23 mouse cellular contexts compared by ENCODE assay signal in the genomic region with DNA sequence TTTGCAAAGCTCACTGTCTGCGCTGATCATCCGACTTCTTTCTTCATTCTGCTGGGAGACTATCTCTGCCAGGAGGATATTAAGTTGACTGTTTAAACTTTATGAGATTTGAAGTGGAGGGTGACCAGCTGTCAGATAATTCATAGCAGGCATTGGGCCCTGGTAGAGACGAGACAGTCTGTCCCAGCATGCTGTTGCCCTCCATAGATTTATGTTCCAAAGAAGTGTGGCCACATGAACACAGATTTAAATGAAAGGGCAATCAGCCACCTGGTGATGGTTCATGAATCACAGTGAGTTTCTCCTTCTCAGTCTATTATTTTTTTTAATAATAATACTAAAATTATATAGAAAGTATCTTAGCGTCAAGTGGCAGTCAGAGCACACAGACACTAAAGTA.
DNase-seq lines count a peak whose midpoint lies in the region; ATAC-seq and TF ChIP-seq lines count a peak whose summit lies in the region.
"Had no signal": no experiment of that assay in that cellular context is flagged by ENCODE, and none has a peak within 500 bp of the region (broad histone marks: within the 10 kb centered on the region; RNA-seq: fewer than 3 reads in every experiment).

No protein-coding gene starts in this region.

- no peak overlapping the region for H3K4me2 ChIP-seq in hindbrain, postnatal 0 days (ENCODE audit: low read depth, low read length)
- H3K4me2 ChIP-seq in hindbrain, embryonic 13.5 days = no peak overlapping the region
- no peak overlapping the region for H3K4me2 ChIP-seq in midbrain, postnatal 0 days (ENCODE audit: low read depth, low read length, poor library complexity, severe bottlenecking)
- H3K4me2 ChIP-seq: embryonic facial prominence, embryonic 12.5 days; forebrain, embryonic 13.5 days; forebrain, embryonic 15.5 days had no signal

- H3K27me3 ChIP-seq in hindbrain, postnatal 0 days (ENCODE audit: insufficient read depth, low read length) = no peaks in the 10 kb centered on the region
- no peaks in the 10 kb centered on the region for H3K27me3 ChIP-seq in hindbrain, embryonic 13.5 days
- no peaks in the 10 kb centered on the region for H3K27me3 ChIP-seq in midbrain, postnatal 0 days (ENCODE audit: insufficient read depth, low read length)
- no peaks in the 10 kb centered on the region for H3K27me3 ChIP-seq in midbrain, embryonic 10.5 days (ENCODE audit: low read depth, poor library complexity, severe bottlenecking)
- H3K27me3 ChIP-seq: CH12.LX; embryonic facial prominence, embryonic 12.5 days; forebrain, embryonic 13.5 days; forebrain, embryonic 15.5 days; Patski had no signal

- no peaks in the 10 kb centered on the region for H3K9me3 ChIP-seq in hindbrain, postnatal 0 days (ENCODE audit: low read length)
- no peaks in the 10 kb centered on the region for H3K9me3 ChIP-seq in hindbrain, embryonic 13.5 days
- no peaks in the 10 kb centered on the region for H3K9me3 ChIP-seq in midbrain, postnatal 0 days (ENCODE audit: low read length)
- H3K9me3 ChIP-seq in midbrain, embryonic 10.5 days (replicated peaks) = no peaks in the 10 kb centered on the region
- H3K9me3 ChIP-seq: embryonic facial prominence, embryonic 10.5 days; embryonic facial prominence, embryonic 12.5 days; forebrain, embryonic 13.5 days; forebrain, embryonic 15.5 days; G1E had no signal

- no peaks in the 10 kb centered on the region for H3K36me3 ChIP-seq in hindbrain, postnatal 0 days (ENCODE audit: insufficient read depth, low read length)
- no peaks in the 10 kb centered on the region for H3K36me3 ChIP-seq in hindbrain, embryonic 13.5 days
- no peaks in the 10 kb centered on the region for H3K36me3 ChIP-seq in midbrain, postnatal 0 days (ENCODE audit: insufficient read depth, low read length)
- no peaks in the 10 kb centered on the region for H3K36me3 ChIP-seq in midbrain, embryonic 10.5 days
- H3K36me3 ChIP-seq: embryonic facial prominence, embryonic 10.5 days; embryonic facial prominence, embryonic 12.5 days; forebrain, embryonic 15.5 days; G1E had no signal

- no peak for ATAC-seq in hindbrain, postnatal 0 days
- ATAC-seq in hindbrain, embryonic 13.5 days (ENCODE audit: low FRiP score) = no peak
- ATAC-seq in midbrain, postnatal 0 days (ENCODE audit: low FRiP score) = no peak
- ATAC-seq: activated CD4-positive, CD25-positive, alpha-beta regulatory T cell, adult 4 months; CD4-positive, CD25-positive, alpha-beta regulatory T cell, adult 4 months; forebrain, embryonic 13.5 days; forebrain, embryonic 15.5 days; Patski had no signal

- no peak overlapping the region for H3K27ac ChIP-seq in hindbrain, postnatal 0 days
- no peak overlapping the region for H3K27ac ChIP-seq in hindbrain, embryonic 13.5 days
- H3K27ac ChIP-seq in midbrain, postnatal 0 days (ENCODE audit: low read depth, low read length) = no peak overlapping the region
- H3K27ac ChIP-seq in midbrain, embryonic 10.5 days (replicated peaks) = no peak overlapping the region
- H3K27ac ChIP-seq: embryonic facial prominence, embryonic 10.5 days; embryonic facial prominence, embryonic 12.5 days; forebrain, embryonic 13.5 days; forebrain, embryonic 15.5 days had no signal

- no peak for TF ChIP-seq CTCF in hindbrain, postnatal 0 days (IDR thresholded peaks at IDR 0.05; ENCODE audit: low read depth)
- no peak for TF ChIP-seq CTCF in midbrain, postnatal 0 days (IDR thresholded peaks at IDR 0.05)

- H3K9ac ChIP-seq in hindbrain, postnatal 0 days (replicated peaks; ENCODE audit: low read length) = no peak overlapping the region
- H3K9ac ChIP-seq in hindbrain, embryonic 13.5 days = no peak overlapping the region
- H3K9ac ChIP-seq in midbrain, postnatal 0 days (replicated peaks; ENCODE audit: low read length, poor library complexity, severe bottlenecking) = no peak overlapping the region
- H3K9ac ChIP-seq: embryonic facial prominence, embryonic 12.5 days; forebrain, embryonic 13.5 days; forebrain, embryonic 15.5 days had no signal

- no peak overlapping the region for H3K4me3 ChIP-seq in hindbrain, postnatal 0 days (ENCODE audit: low read length)
- no peak overlapping the region for H3K4me3 ChIP-seq in hindbrain, embryonic 13.5 days
- no peak overlapping the region for H3K4me3 ChIP-seq in midbrain, postnatal 0 days (ENCODE audit: low read depth, low read length)
- H3K4me3 ChIP-seq in midbrain, embryonic 10.5 days = no peak overlapping the region
- H3K4me3 ChIP-seq: embryonic facial prominence, embryonic 10.5 days; embryonic facial prominence, embryonic 12.5 days; forebrain, embryonic 13.5 days; forebrain, embryonic 15.5 days had no signal

- 61% methylated on average over 4 of the region's 4 CpGs for WGBS in hindbrain, postnatal 0 days
- 63% methylated on average over 4 of the region's 4 CpGs for WGBS in hindbrain, embryonic 13.5 days
- WGBS in midbrain, postnatal 0 days = 62% methylated on average over 4 of the region's 4 CpGs
- WGBS in midbrain, embryonic 10.5 days = 85% methylated on average over 4 of the region's 4 CpGs

- peak; percentile 48 to 68 for DNase-seq in cerebellum, postnatal 10 days
- no peak for DNase-seq in cerebellum, adult 11 months
- peak; percentile 49 for DNase-seq in hindbrain, postnatal 0 days (ENCODE audit: low spot score)
- peak; percentile 39 for DNase-seq in midbrain, postnatal 0 days (ENCODE audit: low spot score)
- DNase-seq in midbrain, embryonic 10.5 days (ENCODE audit: low spot score) = no peak
- peak; percentile 27 for DNase-seq in mesoderm, embryonic 11.5 days (ENCODE audit: low read depth, low spot score)
- DNase-seq: adrenal gland, adult 8-10 months; adrenal gland, postnatal 14 days; adrenal gland, postnatal 36 days; B cell, adult 2 months; cerebellum, adult 18-20 months; cerebellum, adult 8-10 months; cerebellum, adult 9-11 months had no signal

- no peaks in the 10 kb centered on the region for H3K4me1 ChIP-seq in hindbrain, postnatal 0 days (ENCODE audit: insufficient read depth, low read length)
- H3K4me1 ChIP-seq in hindbrain, embryonic 13.5 days (replicated peaks) = peaks cover 6% of the 10 kb centered on the region; the same call in 1 of the 2 replicates
- no peaks in the 10 kb centered on the region for H3K4me1 ChIP-seq in midbrain, postnatal 0 days (ENCODE audit: insufficient read depth, low read length)
- H3K4me1 ChIP-seq in midbrain, embryonic 10.5 days = no peaks in the 10 kb centered on the region
- H3K4me1 ChIP-seq: embryonic facial prominence, embryonic 10.5 days; embryonic facial prominence, embryonic 12.5 days; forebrain, embryonic 15.5 days had no signal

Comparison
In these comparisons a context has a peak if more than half of its experiments do, and no peak if none do; other contexts are left out.
1. DNase-seq: peak in cerebellum, postnatal 10 days (2 of 2), hindbrain, postnatal 0 days (single experiment), midbrain, postnatal 0 days (single experiment) and mesoderm, embryonic 11.5 days (single experiment); none in cerebellum, adult 11 months (single experiment) and midbrain, embryonic 10.5 days (single experiment).